Mouse (Mus musculus): Measurements from ENCODE around the gene Nmu.

GRCm38 (mm10) chr5:76325113-76325512, 38.5 kb downstream of the Nmu start:
- TF ChIP-seq ZNF384 (IDR thresholded peaks at IDR 0.05; ENCODE audit: low read depth, low read length), result no peak
- no peak for TF ChIP-seq ZC3H11A (IDR thresholded peaks at IDR 0.05; ENCODE audit: borderline replicate concordance, low read depth, low read length)
- no peak for TF ChIP-seq MAFK (IDR thresholded peaks at IDR 0.05; ENCODE audit: insufficient read depth, low read depth, low read length)

Data from ES-E14 (cell line).